Mouse (Mus musculus) hindlimb bud, embryonic 11.5 days (tissue): ENCODE data around the gene Ankrd13d.

Experiments used
- DNase-seq: peaks from one replicate; pipeline ENCODE4 v3.0.0-alpha.2; 2012; ENCODE audit warnings: low read depth, low spot score; ENCODE audit errors: extremely low spot score

The Ankrd13d gene

DNA sequence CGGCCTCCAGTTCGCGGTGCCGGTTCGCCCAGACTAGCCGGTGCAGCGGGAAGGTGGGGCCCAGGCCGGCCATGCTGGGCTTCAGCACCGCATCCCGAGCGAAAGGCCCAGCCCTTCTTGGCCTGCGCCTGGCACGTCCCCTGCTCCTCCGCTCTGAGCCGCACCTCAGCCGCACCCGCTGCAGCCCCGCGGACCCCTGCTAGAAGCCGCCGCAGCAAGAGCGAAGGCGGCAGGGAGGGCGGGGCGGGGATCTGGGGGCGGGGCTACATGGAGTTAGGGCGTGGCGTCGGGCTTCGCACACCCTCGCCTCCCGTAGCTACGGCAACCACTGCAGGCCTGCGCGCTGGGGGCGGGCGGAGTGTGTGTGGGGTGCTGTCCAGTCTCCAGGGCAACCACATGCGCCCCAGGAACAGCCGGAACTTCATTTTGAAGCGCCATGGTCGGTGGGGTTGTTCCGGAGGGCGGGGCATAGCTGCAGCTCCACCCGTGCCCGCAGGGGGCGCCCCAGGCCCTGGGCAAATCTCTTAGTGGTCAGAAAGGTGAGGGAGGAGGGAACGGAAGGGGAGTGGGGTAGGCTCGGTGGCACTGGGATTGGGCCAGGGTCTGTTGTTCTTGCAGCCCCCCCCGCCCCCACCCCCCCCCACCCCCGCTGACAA lies at the start of gene Ankrd13d:
Gene Ankrd13d, minus strand, starts transcription at position 240 of the 656 bp plus-strand sequence.
- no peak for DNase-seq

DNA sequence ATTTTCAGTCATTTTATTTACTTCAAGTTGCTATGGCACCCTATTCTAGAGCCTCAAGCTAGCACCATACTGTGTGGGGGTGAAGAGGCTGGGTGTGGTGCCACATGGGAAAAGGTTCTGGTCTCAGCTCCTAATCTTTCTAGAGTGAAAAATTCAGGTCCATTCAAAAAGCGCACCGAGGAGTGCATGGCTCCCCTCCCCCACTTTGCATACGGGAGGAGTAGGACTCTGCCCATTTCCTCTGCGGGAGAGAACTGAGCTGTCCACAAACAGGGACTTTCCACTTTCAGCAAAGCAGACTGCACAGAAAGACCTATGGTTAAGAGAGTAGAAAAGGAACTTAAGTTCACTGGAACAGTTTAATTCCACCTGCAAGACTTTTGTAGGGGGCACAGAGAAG lies 49.7 kb upstream of the Ankrd13d start:
- DNase-seq = no peak

DNA sequence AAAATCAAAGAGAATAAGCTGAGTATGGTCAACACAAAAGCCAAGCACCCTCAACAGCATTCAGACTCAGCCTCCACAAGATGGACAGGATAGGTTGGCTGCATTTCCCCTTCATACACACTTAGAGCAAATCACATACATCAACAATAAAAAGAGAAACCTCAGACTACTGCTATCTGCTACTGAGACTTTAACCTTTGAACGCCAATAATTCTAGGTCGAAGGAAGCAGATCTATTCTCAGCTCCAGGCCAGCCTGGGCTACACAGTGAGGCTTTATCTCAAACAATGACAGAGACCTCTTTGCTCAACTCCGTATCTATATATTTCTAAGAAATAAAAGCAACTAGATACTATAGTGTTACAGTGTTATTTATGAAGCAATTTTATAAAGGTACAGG lies 48.3 kb upstream of the Ankrd13d start:
- DNase-seq = no peak

DNA sequence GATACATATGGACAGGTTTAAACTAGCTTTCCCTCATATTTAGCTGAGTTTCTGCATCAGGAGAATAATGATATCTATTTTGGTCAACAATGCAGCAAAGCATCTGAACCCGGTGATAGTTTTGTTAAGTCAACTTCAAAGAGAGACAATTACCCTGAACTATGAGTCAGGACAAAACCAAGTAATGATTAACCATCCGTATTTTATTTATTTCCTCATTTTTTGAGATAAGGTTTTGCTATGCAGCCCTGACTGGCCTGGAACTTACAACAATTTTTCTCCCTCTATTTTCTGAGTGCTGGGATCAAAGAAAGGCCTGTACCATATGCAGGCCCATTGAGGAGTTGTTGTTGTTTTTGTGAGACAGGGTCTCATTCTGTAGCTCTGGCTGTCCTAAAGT lies 47.7 kb upstream of the Ankrd13d start:
- DNase-seq = no peak

DNA sequence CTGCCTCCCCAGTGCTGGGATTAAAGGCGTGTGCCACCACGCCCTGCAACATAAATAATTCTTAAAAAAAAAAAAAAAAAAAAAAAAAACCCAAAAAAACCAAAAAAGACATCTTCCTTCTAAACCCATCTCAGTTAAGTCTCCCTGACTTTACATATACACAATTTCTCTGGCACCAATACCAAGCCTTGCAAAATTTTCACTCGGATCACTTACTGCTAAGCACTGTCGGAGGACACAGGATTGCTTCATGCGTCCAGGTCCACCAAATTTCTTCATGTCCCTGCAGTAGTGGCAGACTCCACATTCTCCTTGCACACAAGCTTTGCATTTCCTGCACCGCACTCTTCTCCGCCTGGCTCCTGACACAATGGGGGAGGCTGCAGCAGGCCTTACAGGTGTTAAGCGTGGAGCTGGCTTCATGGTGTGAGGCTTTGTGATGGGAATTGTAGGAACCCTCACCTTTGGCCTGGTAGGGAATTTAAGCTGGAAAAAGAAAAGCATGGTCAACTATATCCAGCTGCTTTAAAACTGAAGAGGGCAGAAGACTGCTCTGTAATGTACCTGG lies 45.9 kb upstream of the Ankrd13d start:
- DNase-seq = no peak

DNA sequence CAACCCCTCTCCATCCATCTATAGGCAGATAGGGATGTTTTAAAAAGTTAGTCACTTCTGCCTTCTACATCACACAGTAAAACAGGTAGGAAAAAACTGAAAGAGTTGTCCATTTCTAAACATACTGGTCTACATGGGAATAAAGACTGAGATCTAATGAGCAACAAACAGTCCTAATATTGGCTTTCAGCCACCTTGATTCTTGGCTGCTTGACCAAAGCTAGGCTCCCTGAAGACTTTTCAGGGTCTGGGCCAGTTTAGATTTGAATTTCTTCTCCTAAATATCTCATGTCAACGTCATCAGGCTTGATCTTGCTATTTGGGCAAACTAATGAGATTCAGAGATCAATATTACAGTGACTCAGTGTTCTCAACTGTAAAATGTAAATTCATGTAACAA lies 43.9 kb upstream of the Ankrd13d start:
- no peak for DNase-seq

DNA sequence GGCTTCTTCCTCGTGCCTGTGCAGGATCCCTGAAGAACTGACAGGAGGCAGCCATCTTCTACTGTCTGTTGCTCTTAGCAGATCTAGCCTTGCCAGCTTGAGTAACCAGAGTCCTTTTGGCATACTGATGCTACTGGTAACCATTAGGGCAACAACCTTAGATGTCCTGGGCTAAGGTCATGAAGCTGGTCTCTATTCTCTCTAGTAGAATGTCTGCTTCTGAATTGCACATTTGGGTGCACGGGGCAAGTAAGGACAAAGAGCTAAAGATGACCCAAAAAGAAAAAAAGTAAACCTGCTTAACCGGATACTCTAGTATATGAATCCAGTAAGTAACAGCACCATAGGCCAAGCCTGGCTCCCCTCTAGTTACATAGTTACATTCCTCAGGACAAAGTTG lies 43.2 kb upstream of the Ankrd13d start:
- DNase-seq = no peak

DNA sequence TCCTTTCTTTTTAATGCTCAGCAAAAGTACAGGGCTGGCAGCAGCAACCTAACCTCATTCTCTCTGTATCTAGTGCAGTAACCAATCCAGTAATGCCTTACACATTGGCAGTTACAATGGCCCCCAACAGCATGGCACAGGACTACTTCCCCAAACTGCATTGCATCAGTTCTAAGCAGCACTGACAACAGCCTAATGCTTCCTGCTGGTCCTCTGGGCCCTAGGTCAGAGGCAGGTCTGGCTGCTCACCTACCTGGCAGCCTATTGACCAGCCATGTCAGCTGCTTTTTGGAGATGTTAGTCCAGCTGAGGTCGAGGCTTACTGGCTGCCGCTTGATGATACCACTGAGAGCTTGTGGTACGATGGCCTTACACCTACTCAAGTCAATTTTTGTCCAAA lies 39.2 kb upstream of the Ankrd13d start:
- DNase-seq = no peak

DNA sequence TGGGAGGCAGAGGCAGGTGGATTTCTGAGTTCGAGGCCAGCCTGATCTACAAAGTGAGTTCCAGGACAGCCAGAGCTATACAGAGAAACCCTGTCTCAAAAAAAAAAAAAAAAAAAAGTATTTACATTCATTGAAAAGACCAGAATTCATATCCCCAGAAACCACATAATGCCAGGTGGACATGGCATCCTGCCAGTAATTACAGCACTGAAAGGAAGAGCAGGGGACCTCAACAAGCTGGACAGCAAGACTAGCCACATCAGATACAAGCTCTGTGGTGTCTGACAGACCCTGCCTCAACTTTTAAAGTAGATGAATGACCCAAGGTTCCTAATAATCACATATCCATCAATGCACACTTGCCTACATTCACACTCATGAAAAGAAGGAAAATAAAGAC lies 38.7 kb upstream of the Ankrd13d start:
- no peak for DNase-seq

DNA sequence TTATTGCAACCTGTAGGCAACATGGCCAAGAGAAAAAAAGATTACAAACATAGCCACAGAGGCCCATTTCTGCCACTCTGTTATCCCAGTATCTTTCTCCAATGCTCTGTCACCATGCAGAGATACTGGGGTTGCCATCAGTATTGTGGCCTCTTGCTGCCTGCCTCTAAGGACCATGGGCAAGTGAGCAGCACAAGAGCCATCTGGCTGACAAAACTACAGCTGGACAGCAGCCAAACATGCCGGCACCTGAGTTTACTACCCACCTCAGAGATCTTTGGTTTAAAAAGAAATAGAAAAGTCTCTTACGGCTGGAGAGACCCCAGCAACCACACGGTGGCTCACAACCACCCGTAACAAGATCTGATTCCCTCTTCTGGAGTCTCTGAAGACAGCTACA lies 36.3 kb upstream of the Ankrd13d start:
- no peak for DNase-seq

DNA sequence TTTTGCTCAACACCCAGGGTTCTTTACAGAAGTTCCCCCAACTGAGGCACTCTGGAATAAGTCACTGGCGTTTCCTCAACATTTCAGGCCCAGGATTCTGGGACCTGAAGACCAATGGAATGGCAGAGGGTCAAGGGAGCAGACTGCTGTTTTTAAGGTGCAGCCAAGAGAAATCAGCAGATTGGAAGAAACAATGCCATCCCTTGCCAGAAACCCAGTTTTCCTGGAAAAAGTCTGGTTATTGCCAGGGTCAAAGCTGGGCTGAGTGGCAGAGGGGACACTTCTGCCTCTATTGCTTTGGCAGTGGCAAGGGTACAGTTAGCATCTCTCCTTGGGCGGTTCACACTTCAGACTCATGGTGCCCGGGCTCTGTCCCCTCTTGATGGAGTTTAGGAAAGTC lies 34.2 kb upstream of the Ankrd13d start:
- DNase-seq = no peak

DNA sequence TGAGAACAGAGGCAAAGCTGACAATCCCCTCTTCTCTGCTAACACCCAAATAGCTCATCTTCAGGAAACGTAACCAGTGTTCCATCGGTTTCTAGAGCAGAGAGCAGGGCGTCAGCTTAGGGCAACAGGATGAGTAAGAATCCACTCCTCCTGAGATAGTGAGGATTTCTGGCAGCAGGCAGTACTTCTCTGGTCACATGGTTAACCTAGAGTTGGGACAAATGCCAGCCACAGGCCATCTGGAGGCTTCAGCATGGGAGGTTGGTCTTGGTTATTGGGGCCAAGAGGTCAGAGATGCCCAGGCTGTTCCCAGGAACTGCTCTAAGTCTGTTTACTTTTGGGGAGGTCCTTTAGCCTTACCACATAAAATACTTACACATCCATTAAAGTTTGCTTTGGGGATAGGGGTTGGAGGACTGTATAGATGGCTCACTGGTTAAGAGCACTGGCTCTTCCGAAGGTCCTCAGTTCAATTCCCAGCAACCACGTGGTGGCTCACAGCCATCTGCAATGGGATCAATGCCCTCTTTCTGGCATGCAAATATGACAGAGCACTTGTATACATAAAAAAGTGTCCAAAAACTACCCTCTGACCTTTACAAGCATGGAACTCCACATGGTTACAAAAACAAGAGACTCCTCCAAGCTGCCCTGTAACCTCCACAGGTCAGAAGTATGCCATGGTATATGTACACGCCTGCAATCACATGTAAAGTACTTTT lies 32.4 kb upstream of the Ankrd13d start:
- DNase-seq = no peak

DNA sequence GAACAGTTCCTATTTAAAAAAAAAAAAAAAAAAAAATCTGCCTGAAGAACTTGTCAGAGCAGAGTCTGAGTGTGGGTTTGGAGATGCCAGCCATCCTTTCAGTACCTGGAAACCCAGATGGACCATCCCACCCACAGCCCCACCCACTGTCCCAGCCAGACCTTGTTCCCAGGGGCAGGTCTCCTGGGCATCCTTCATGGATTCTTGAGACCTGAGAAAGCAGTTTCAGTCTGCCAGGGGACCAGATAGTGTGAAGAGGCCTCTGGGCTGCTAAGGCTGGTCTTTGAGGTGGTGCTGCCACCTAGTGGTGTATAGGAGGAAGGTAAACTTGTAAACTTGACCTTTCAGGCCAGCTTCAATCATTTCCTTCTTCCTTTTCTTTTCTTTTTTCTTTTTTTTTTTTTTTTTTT lies 26.8 kb upstream of the Ankrd13d start:
- no peak for DNase-seq

DNA sequence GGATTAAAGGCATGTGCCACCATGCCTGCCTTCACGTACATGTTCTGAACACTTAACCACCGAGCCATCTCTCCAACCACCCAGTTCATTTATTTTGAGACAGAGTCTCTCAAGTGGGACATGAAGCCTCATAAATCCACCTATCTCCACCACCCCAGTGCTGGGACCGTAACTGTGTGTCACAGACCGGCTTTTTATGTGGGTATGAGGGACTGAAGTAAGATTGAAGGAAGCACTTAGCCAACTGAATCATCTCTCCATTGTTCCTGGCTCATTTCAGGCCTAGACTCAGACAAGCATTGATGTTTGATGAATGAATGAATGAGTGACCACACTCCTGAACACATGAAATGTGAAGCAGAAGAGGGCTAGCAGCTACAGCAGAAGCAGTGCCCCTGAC lies 26.4 kb upstream of the Ankrd13d start:
- no peak for DNase-seq

DNA sequence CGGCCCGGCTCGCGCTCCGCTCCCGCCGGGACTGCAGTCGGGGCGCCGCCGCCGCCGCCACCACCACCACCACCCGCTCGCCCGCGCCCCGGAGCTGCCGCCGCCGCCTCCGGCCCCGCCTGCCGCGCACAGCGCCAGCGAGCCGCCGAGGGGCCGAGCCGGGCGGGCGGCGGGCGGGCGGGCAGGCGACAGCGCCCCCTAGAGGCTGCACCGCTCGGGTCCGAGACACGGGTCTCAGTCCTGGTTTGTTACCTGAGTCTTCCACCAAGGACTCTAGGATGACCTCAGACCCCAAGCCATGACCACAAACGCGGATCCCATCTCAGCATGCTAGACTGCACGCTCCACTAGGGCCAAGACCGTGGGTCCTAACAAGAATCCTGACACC lies 23.2 kb upstream of the Ankrd13d start, which contains the start of gene Grk2:
Gene Grk2, minus strand, starts transcription at position 33 of the 388 bp plus-strand sequence.
- no peak for DNase-seq

DNA sequence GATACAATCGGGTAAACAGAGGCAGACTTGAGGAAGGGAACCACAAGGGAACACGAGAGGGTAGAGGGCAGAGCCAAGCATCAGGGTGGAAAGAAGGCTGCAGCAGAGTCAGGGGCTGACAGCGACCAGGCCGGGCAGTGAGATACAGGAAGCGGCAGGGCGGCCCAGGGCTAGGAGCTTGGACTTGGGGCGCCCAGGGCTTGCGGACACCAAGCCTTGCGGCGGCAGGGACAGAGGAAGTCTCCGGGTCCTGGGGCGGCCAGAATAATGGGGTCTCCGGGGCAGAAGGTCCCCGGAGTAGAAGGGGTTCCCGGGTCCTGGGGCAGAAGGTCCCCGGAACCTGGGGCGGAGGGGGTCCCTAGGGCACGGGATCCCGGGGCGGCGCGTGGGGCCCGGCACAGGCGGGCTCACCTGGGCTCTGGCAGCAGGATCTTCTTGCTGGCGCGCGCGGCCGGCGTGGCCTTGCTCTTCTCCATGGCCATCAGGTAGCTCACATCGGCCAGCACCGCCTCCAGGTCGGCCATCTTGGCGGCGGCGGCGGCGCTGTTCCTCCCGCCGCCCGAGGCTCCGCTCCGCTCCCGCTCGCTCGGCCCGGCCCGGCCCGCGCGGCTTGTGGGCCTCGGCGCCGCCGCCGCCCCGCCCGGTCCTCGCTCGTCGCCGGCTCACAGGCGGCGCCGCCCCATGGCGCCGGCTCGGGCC lies 22.7 kb upstream of the Ankrd13d start:
- DNase-seq = no peak

DNA sequence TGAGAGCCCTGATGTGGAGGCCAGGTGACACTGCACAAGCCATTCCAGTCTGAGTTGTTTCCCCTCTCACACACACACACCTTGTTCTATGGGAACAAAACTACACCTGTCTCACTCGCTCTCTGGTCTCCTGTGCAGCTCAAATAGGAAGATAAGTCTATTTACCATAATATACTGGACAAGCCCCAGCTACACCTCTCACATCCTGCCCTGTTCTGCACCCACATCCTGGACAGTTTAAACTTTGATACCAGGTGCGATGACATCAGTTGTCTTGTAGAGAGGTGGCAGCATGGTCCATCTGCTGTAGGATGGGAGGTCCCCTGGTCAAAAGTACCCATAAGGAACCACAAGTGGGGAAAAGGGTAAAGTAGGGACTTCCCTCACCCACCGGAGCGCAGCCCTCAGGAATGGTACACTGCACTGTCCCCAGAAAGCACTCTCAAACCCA lies 22.0 kb upstream of the Ankrd13d start:
- DNase-seq = no peak

DNA sequence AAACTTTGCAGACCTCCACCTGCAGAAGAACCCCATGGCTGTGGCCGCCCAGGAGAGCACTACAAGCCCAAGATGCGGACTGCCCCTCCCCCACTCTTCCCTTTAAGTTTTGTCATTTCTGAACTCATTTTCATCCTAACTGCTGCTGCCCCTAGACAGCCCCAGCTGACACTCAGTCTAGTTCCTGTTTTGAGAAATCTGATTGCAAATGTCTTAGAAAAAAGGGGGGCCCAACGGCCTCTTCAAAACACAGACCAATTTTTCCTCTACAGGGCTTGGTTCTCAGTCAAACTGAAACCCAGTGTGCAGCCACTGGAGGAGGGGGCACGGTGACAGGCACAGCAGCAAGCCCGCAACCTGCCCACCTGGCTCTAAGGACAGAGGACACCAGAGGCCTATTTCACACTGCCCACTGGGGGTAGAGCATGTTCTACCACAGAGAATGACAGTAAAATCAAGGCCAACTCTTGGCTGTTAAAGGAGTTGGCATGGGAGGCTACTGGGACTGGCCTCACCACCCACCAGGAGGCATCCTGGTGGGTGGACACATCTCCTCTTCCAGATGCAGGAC lies 21.4 kb upstream of the Ankrd13d start:
- no peak for DNase-seq

DNA sequence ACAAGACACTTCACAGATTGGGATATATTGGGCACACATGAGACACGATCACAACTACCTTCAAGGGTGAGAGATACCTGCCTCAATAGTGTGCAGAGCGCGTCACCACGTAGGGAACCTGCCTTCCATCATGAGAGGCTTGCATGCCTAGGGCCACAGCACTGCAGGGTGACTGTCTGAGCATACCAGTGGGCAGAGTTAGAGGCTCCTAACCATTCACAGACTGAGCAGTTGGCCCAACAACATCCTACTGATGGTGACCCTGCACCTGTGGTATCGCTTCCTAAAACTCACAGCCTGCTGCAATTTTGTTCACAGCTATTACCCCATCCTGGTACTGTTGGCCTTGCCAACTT lies 20.7 kb upstream of the Ankrd13d start:
- no peak for DNase-seq

DNA sequence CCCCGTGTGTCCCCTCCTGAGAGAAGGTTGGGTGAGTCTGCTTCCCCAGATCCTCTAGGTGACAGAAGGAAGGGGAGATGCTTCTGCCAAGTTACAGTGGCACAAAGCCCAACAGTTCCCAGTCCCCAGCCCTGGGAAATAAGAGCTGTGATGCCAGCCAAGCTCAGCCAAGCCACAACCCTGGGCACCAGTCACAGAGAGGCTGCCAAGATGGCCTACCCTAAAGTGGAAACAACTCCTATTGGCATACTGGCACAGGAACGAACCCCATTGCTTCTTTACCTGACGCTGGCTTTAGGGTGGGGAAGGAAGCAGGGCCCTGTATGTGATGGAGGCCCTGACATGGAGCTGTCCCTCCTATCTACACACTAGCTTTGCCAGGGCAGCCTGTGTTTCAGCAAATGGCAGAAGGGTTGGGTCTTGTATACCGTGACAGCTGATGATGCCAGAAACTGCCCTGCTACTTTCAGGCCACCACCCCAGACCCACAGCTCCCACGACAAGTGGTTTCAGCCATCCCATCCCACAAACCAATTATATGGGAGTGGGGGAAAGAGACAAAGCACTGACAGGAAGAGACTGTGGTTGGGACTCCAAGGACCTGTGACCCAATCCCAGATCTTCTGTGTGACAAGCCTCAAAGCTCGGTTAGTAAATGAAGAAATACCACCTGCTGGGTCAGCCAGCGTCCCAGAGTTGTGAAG lies 20.2 kb upstream of the Ankrd13d start:
- no peak for DNase-seq
